Mouse (Mus musculus) megakaryocyte, embryonic 14.5 days (primary cell): ENCODE results near the gene S100a13. TPM values are rescaled to one million over a fixed set of nuclear protein-coding genes. Genes with fewer than 3 reads are reported as not detected.

ENCODE experiments used
- H3K27me3 ChIP-seq: replicated peaks from 2 replicates; pipeline ENCODE3; 2012; ENCODE audit warnings: inconsistent platforms
- H3K36me3 ChIP-seq: replicated peaks from 2 replicates; pipeline ENCODE3; 2012; ENCODE audit warnings: low read length, inconsistent platforms, mixed read lengths
- H3K4me1 ChIP-seq: 2 replicates; pipeline ENCODE4 v1.6.1; 2012; ENCODE audit warnings: inconsistent platforms
- H3K4me3 ChIP-seq: replicated peaks from 2 replicates; pipeline ENCODE3; 2012; ENCODE audit warnings: moderate library complexity, mild to moderate bottlenecking, inconsistent platforms
- H3K9me3 ChIP-seq: 2 replicates; pipeline ENCODE4 v1.6.1; 2012; ENCODE audit warnings: inconsistent platforms
- FLI1 ChIP-seq: IDR thresholded peaks from 2 replicates; pipeline ENCODE4 v1.6.1; 2012; ENCODE audit warnings: low read length, inconsistent platforms, mixed read lengths
- GATA1 ChIP-seq: IDR thresholded peaks from 3 replicates; pipeline ENCODE4 v1.6.1; 2012; ENCODE audit warnings: mixed read lengths, low read length, inconsistent platforms, borderline replicate concordance
- polyA plus RNA-seq: library from polyadenylated mRNA; stranded (reverse); fragments of >175 nt; gene quantifications from 2 replicates; pipeline ENCODE4 v1.2.3, GENCODE M21; 2012; ENCODE audit warnings: low replicate concordance; ENCODE audit not compliant: insufficient read depth

S100a13 gene
- polyA plus RNA-seq = 3.7 and 30.3 TPM in 2 replicates

- Histone ChIP-seq H3K27me3 (no peaks in the 10 kb centered on the region), H3K4me1 (peaks cover 67% of the 10 kb centered on the region), H3K9me3 (no peaks in the 10 kb centered on the region), H3K4me3 (peak within 1 kb of the TSS; percentile 97), H3K36me3 (peaks cover 43% of the 10 kb centered on the region)
- TF ChIP-seq GATA1 (no peak), FLI1 (no peak)
Measured at GRCm38 (mm10) chr3:90513796-90514590, at the start of gene S100a13, which contains the start of gene S100a1. Gene S100a13, plus strand, starts transcription at chr3:90514435. Gene S100a1, minus strand, starts transcription at chr3:90514392.

DNA sequence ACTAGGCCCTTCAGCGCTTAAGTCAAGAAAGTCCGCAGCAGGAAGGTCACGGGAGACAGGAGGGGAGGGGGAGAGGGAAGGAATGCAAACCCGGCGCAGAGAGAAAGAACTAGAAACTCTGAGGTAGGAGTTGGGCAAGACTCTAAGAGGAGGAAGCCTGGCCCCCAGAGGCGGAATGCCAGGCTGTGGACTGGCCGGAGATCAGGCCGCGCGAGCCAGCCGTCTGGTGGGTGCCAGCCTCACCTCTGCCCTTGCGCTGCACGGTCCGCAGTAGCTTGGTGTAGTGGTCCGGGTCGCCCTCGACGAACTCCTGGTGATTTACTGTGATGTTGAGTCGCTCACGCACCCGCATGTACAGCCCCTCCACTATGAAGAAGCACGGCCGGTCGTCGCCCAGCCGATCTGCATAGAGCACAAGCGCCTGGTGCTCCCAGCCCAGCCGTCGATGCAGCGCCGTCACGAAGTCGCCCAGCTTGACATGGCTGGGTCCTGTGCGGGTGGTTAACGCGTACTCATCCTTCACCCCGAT is 49.6 kb upstream of the S100a13 start:
- no peak for TF ChIP-seq GATA1
- TF ChIP-seq FLI1 = no peak
- Histone ChIP-seq H3K9me3 (no peaks in the 10 kb centered on the region), H3K36me3 (no peaks in the 10 kb centered on the region), H3K4me1 (peaks cover 70% of the 10 kb centered on the region), H3K4me3 (peak overlapping the region; percentile 93), H3K27me3 (peaks cover 70% of the 10 kb centered on the region)

DNA sequence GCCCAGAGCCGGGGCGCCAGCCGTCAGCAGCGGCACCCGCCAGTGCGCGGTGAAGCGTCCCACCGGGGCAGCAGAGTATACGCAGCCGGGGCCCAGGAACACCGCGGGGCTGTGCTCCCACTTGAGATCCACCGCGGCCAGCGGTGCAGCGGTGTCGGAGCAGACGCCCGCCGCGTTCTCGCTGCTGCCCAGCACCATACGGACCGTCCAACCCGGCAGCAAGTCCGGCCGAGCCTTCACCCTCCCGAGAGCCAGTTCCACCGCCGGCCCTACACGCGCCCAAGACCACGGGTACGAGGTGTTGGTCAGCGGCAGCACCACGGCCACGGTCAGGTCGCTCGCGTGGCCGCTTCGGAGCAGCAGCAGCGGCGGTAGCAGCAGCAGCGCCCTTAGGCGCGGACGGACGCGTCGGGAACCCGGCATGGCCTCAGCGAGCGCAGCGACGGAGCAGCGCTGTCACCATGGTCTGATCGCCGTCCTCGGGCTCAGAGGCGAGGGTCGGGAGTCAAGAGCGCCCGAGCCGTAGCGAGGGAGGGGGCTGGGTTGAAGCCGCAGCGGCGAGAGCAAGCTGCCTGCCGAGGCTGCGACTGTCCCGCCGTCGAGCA is 49.1 kb upstream of the S100a13 start:
- Histone ChIP-seq H3K9me3 (no peaks in the 10 kb centered on the region), H3K36me3 (no peaks in the 10 kb centered on the region), H3K4me1 (peaks cover 66% of the 10 kb centered on the region), H3K27me3 (peaks cover 64% of the 10 kb centered on the region), H3K4me3 (peak overlapping the region; percentile 93)
- TF ChIP-seq GATA1 (no peak), FLI1 (no peak)

DNA sequence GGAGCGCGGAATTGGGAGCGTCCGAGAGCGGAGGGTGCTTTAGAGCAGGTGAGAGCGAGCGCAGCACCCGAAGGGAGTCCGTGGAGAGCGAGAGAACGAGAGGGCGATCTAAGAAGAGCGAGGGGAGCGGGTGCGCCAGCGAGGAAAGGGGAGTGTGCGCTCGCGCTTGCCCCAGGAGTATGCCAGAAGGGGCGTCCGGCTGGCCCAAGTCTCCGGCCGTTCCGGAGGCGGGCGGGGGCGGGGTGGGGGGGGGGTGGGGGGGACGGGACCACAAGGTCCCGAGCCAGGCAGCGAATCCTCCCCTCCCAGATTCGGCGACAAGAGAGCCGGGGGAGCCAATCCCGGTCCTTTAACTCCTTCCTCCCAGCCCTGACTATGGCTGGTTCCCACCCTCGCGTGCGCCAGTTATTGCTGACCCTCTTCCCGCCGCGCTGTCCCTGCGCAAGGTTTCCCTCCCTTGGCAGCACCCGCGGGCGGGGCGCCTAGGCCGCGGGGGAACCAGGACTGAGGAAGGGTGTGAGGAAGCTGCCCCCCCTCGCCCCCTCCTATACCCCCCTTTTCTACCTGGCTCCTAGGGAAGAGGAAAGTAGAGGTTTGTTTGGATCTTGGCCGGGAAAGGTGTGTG is 48.4 kb upstream of the S100a13 start, which contains the start of gene Npr1:
Gene Npr1 (minus strand): TSS at position 181 of the 625 bp plus-strand sequence.
- TF ChIP-seq GATA1 (no peak), FLI1 (no peak)
- H3K27me3 ChIP-seq = peaks cover 58% of the 10 kb centered on the region
- peak within 1 kb of the TSS; percentile 93 for H3K4me3 ChIP-seq
- H3K9me3 ChIP-seq = no peaks in the 10 kb centered on the region
- no peaks in the 10 kb centered on the region for H3K36me3 ChIP-seq
- H3K4me1 ChIP-seq = peaks cover 63% of the 10 kb centered on the region

DNA sequence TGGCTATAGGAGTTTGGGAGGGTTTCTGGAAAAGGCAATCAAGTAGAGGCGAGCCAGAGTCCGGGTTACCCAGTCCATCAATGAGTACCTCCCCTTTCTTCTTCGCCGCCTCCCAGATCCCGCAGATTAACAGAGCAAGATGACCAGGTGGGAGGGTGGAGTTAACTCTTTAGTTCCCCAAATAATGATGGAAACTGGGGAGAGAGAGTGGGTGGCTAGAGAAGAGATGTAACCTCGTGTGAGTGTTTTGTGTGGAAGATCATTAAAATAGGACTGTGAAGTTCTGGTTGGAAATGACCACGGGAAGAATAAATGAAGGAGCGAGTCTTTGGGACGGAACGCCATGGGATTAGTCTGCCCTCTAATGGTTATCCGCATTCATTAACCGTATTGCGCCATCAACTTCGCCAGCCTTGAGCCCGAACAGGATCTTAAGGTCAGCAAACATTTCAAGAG is 47.9 kb upstream of the S100a13 start:
- H3K36me3 ChIP-seq = no peaks in the 10 kb centered on the region
- no peaks in the 10 kb centered on the region for H3K9me3 ChIP-seq
- peaks cover 53% of the 10 kb centered on the region for H3K27me3 ChIP-seq
- peak overlapping the region; percentile 93 for H3K4me3 ChIP-seq
- peaks cover 61% of the 10 kb centered on the region for H3K4me1 ChIP-seq
- no peak for TF ChIP-seq FLI1
- no peak for TF ChIP-seq GATA1

DNA sequence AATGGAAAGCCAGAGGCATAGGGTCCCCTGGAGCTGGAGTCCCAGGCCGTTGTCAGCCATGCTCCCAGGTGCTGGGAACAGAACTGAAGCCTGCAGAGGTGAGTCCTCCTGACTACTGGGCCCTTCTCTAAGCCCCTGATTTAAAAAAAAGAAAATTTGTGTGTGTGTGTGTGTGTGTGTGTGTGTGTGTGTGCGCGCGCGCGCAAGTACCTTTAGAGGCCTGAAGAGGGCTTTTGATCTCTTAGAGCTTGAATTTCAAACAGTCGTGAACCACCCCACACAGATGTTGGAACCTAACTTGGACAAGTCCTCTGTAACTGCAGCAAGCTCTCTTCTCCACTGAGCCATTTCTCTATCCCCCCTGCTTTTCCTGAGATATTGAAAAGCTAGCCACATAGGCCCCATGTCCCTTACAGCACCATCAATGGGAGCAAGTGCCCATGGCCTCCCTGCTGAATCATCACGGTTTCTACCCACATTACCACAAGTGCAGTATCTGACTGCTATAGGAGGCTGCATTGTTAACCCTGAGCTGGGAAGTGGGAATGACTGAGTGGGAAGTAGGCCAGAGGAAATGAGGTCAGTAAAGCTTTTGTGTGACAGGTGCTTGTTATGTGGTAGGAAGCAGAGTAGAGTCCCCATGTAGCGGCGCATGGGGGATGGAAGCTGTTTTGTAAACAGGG is 46.5 kb upstream of the S100a13 start:
- no peaks in the 10 kb centered on the region for H3K9me3 ChIP-seq
- H3K4me1 ChIP-seq = peaks cover 60% of the 10 kb centered on the region
- no peak overlapping the region for H3K4me3 ChIP-seq
- H3K27me3 ChIP-seq = peaks cover 39% of the 10 kb centered on the region
- H3K36me3 ChIP-seq = no peaks in the 10 kb centered on the region
- TF ChIP-seq FLI1 (no peak), GATA1 (no peak)

- Histone ChIP-seq H3K4me1 (peaks cover 42% of the 10 kb centered on the region), H3K27me3 (peaks cover 3% of the 10 kb centered on the region), H3K9me3 (no peaks in the 10 kb centered on the region), H3K4me3 (no peak overlapping the region), H3K36me3 (no peaks in the 10 kb centered on the region)
- TF ChIP-seq FLI1 (no peak), GATA1 (no peak)
Measured at GRCm38 (mm10) chr3:90472213-90472612, 42.0 kb upstream of the S100a13 start.

DNA sequence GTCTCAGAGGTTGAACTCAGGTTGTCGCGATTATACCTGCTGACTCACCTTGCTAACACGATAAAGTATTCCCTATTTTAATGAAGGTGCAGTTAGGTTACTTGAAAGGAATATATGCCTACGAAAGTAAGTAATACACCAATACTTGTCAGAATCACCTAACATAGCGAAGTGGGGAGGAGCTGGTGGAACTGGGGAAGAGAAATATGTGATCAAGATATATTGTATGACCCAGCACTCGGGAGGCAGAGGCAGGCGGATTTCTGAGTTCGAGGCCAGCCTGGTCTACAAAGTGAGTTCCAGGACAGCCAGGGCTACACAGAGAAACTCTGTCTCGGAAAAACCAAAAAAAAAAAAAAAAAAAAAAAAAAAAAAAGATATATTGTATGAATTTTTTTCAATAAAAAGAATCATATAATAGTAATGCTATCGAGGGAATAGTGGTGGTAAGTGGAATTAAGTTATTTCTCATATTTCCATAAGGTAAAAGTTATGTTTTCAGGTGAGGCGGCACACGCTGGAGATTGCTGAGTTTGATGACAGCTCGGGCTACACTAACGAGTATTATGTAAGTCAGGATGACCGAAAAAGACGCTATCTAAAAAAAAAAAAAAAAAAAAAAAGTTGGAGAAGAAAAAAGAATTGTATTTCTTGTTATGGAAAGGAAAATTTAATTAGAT is 38.9 kb upstream of the S100a13 start:
- Histone ChIP-seq H3K9me3 (no peaks in the 10 kb centered on the region), H3K36me3 (peaks cover 16% of the 10 kb centered on the region), H3K4me3 (peak overlapping the region; percentile 92), H3K27me3 (no peaks in the 10 kb centered on the region), H3K4me1 (peaks cover 24% of the 10 kb centered on the region)
- TF ChIP-seq GATA1 (no peak), FLI1 (no peak)
